Mouse (Mus musculus) left cerebral cortex, postnatal 36 days (tissue): ENCODE results near the gene Tex21. TPM values are rescaled to one million over a fixed set of nuclear protein-coding genes. Genes with fewer than 3 reads are reported as not detected.

Experiments used
- DNase-seq, 2 experiments: peaks; one replicate each; pipeline ENCODE4 v3.0.0; 2021 to 2022; ENCODE audit warnings: low spot score in 2 of 2, mixed read lengths in 1 of 2
- intact Hi-C: fragments of 180-260 bp; cut with DNase I; formaldehyde crosslinking; loops from one replicate; pipeline ENCODE4 v1.15.1; 2025
- total RNA-seq, 2 experiments: library from RNA; stranded (reverse); gene quantifications; 2 replicates each; pipeline ENCODE4 v1.2.3; 2021

The Tex21 gene
- not detected for total RNA-seq

DNA sequence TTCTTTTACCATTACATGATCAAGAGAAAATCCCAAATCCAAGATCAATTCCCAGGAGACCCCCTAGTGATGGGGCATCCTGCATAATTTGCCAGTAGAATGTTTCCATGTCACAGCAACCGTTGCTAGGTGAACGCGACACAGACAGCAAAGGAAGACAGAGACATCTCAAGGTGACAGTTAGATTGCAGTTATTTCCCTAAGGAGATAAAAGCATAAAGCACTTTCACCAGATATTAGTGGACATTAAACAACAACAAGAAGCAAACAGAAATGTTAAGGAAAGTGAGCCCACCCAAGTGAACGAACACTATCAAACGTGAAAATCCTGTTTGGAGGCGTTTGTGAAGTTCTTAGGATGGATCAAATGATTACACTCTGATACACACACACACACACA, at the start of gene Tex21:
Tex21 (minus strand) TSS at position 101 of the 400 bp plus-strand sequence.
- intact Hi-C loops, result no loop called here

DNA sequence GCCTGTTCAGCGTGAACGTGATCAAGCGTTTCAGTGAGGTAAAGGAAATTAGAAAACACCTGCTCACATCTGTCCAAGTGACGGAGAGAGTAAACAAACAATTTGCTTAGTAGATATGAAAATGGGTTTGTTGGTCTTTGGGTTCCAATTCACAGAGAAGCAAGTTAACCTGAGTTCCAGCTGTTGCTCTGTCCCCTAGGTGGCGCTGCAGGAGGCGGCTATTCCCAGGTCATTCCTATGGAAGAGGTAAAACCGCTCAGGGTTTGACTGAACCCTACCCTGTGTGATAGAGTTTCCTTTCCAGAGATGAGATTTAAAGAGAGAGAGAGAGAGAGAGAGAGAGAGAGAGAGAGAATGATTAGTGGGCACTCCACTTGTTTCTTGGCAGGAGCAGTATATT, 46.6 kb upstream of the Tex21 start:
- DNase-seq, result peak in 1 of 2 experiments; percentile 54
- intact Hi-C loops, result loop anchor here (5.0 kb wide), 1 partner anchor 49 kb away; no protein-coding TSS in a partner anchor

More for the DNA sequence above, at the start of gene Tex21:
- no peak for DNase-seq

DNA sequence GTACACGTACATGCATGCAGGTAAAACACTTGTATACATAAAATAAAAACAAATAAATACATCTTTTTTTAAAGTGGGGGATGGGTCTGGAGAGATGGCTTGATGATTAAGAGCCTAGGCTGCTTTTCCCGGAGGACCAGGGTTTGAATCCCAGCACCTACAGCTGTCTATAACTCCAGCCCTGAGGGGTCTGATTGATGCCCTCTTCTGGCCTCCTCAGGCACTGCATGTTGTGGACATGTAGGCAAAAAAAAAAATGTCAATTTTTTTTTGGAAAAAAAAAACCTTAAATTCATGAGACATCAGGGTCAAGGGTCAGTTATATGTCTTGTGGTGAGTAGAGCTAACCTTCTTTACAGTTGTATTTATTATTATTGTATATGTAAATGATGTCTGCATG, 43.7 kb upstream of the Tex21 start:
- intact Hi-C loops, result loop anchor here (5.0 kb wide), 1 partner anchor 52 kb away; no protein-coding TSS in a partner anchor
- DNase-seq, result no peak

DNA sequence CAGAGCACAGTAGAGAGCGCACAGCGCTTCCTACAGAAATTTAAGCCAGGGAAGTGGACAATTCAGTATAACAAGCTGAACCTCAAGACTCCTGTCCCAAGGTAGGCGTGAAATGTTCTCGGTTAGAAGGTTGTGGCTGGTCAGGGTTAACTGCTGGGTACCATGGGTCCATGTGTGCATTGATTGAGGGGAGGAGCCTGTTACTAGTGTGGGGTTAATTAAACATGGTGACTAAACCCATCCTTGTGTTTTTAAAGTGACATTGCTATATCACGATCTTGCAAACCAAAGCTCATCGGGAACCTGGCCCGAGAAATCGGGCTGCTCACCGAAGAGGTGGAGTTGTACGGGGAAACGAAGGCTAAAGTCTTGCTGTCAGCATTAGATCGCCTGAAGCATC, 42.9 kb upstream of the Tex21 start:
- DNase-seq, result no peak
- intact Hi-C loops, result loop anchor here (5.0 kb wide), 1 partner anchor 38 kb away; no protein-coding TSS in a partner anchor

DNA sequence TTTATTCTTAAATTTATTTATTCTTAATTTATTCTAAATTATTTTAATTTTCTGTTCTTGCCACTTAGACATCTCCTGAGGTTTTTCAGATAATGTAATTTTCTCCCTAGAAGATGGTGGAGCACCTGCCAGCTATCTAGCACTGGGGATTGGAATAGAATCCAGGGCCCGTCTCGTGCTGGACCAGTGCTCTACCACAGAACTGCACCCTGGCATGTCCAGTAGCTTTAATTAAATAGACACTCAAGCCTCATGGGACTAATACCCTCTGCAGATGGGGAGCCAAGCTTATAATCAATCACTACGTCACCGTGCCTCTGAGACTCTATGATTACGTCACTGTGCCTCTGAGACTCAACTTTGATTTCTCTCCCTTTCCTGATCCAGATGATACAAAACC, 41.9 kb upstream of the Tex21 start:
- intact Hi-C loops, result loop anchor here (5.0 kb wide), 1 partner anchor 39 kb away; no protein-coding TSS in a partner anchor

DNA sequence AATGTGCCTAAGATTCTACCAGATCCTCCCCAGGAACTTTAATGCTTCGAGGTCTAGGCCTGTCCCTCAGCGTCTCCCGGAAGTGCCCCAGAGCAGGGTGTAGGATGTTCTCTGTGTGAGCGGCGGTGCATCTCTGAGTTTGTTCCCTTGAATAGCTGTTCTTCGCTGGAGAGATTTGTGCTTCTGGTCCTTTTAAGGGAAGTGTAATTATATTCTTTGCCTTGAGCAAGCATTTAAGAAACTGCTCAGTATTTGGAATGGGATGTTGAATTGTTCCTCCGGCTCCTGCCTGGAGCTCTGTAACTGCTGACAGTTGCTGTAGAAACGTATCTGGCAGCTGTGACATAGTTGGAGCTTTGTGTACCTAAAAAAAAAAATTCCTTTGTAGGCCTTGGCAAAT, 41.4 kb upstream of the Tex21 start:
- DNase-seq, result peak in 1 of 2 experiments; percentile 40

More for the DNA sequence above, 41.9 kb upstream of the Tex21 start:
- DNase-seq, result no peak

DNA sequence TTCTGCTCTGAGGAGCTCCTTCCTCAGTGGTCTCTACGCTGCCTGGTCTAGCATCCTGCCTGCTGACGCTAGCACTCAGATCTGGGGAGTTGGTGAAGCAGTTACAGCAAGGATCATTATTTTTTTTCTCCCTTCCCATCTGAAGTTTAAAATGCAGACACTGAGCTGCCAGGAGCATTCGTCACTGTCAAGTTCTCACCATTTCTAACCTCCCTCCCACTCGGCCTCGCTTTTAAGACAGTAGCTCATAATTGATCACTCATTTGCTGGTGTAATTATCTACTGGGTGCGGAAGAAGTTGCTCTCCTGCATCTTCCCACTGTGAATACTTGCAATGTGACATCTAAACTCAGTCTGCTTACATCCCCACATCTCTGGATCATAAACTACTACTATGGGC, 38.9 kb upstream of the Tex21 start:
- intact Hi-C loops, result loop anchor here (5.0 kb wide), 1 partner anchor 42 kb away; no protein-coding TSS in a partner anchor
- no peak for DNase-seq

More for the DNA sequence above, 41.4 kb upstream of the Tex21 start:
- intact Hi-C loops, result loop anchor here (5.0 kb wide), 1 partner anchor 39 kb away; no protein-coding TSS in a partner anchor

DNA sequence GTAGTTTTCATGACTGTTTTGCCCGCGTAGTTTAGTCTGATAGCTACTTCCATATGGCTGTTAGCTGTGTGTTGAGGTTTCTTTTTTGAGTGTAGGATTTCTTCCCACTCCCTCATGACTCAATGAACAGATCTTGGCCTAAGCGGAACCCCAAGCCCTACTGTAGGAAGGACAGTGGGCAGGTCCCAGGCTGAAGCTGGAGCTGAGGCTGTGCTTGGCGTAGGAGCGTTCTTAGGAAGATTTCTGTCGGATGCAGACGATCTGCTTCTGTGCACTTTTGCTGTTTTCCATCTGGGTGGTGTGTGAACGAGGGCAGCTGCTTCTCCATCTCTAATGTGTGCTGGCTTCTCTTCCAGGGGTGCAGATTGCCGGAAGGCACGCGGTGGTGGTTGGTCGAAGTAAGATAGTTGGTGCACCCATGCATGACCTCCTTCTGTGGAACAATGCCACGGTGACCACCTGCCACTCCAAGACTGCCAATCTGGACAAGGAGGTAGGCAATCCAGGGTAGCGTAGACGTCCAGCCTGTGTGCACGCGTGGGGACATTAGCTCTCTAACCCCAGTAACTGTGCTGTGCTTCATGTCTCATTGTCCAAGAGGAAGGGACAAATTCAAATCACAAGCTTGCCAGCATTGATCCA, 36.1 kb upstream of the Tex21 start:
- intact Hi-C loops, result no loop called here
- peak in 1 of 2 experiments; percentile 58 for DNase-seq

DNA sequence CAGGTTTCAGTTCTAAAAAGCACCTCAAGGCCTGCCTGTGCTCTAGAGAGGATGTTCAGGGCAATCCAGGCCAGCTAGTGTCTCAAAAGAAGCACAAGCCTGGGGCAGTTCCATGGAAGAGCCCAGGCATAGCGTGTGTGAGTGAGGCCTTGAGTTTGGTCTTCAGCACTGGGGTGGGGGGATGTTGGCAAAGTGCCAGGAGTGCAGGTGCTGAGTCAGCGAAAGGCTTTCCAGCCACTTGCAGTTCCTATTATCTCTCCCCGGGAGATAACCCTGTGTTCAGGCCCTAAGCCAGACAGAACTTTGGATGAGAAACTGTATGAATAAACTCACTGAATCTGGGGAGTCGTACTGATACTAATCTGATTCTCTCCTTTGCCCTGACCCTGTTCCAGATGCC, 35.6 kb upstream of the Tex21 start:
- intact Hi-C loops, result no loop called here
- DNase-seq, result no peak

DNA sequence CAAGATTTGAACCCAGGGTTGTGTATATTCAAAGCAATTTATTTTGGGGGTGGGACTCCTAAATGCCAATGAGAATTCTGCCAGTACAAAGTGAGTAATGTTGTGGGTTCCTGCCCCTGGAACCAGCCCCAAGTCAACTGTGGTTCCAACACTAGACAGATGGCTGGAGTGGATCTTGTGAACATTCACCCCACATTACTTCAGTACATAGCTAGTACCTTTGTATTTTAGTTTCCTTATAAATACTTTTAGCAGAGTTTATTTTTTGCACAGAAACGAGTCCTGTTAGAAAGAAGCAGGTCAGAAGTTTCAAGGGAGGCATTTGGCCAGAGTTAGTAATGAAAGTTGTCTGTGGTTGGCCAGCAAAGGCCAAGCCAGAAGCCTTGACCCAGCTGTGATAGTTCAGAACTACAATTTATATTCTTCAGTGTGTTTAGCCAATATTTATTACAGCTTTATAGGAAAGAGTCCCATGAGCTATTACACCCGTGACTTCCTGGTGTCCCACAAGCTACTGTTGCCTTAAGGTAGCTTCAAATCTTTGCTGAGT, 34.6 kb upstream of the Tex21 start:
- intact Hi-C loops, result no loop called here
- no peak for DNase-seq

DNA sequence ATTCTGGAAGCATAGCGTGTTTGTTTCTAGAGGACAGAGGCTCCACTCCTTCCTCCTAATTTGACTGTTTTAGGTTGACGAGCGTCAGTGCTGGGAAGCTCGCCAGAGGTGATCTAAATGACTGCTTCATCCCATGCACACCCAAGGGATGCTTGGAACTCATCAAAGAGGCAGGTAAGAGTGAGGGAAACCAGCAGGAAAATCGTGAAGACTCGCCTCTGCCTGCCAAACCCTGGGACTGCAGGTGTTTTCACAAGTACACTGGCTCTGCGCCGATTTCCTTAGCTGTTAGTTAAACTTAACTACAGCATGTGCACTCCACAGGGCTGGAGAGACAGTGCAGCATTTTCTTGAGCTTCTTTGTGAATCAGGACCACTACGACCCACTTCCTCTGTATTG, 34.0 kb upstream of the Tex21 start:
- peak; percentile 49 to 62 for DNase-seq
- intact Hi-C loops, result no loop called here

DNA sequence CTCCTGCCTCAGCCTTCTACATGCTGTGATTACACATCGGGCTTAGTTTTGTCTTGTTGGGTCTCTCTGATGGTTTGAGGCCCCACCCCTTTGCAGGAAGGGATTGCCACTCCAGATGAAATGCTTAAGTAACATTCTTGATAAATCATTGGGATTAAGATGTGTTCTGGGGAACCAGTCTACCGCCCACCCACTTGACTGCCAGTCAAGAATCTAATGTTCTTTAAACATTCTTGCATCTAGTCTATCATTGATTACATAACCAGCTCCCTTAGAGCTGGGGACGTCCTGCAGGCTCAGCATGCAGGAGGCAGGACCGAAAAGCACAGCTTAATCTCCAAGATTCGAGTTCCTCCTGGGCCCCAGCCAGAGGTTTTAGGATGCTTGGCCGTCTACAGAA, 31.7 kb upstream of the Tex21 start:
- DNase-seq, result no peak
- intact Hi-C loops, result no loop called here

DNA sequence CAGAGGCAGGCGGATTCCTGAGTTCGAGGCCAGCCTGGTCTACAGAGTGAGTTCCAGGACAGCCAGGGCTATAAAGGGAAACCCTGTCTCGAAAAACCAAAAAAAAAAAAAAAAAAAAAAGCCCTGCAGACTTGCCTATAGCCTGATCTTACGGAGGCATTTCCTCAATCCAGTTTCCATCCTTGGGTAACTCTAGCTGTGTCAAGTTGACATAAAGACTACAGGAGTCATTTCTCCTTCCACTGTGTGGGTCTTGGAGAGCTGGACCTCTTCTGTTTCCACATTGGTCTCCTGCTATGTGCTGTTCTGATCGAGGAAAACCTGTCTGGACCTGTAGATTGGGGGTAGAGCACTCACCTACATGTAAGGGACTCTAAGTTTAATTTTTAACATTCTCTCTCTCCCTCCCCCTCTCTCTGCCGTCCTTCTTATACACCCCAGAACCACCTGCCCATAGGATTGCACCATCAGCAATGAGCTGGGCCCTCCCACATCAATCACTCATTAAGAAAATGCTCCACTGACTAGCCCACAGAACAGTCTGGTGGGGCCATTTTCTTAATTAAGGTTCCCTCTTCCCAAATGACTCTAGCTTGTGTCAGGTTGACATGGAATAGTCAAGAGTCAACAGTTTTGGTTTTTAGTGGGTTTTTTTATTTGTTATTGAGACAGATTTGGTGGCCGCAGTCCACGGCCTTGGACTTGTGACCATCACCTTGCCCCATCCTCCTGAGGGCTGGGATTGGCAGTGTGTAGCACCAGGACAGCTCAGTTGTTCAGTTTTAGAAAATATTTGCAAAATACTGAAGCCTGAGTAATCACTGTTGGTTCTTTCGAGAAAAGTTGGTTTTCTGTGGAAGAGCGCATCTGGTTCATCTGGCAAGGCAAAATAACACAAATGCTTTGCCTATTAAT, 26.3 kb upstream of the Tex21 start:
- intact Hi-C loops, result no loop called here
- DNase-seq, result no peak

DNA sequence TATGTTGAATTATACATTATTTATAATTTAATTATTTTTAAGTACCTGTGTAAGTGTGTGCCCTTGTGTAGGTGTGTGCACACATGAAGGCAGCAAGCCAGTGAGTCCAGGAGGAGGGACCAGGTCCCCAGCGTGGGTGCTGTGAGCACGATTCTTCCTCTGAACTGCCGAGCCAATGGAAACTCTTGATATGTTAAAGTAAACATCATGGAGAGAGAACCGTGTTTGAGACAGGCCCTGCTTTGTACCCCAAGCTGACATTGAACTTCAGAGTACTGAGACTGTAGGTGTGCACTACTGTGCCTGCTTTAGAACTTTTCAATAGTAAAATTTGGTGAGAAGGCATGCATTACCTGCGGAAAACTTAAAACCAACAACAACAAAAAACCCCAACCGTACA, 25.0 kb upstream of the Tex21 start:
- DNase-seq, result no peak
- intact Hi-C loops, result no loop called here

DNA sequence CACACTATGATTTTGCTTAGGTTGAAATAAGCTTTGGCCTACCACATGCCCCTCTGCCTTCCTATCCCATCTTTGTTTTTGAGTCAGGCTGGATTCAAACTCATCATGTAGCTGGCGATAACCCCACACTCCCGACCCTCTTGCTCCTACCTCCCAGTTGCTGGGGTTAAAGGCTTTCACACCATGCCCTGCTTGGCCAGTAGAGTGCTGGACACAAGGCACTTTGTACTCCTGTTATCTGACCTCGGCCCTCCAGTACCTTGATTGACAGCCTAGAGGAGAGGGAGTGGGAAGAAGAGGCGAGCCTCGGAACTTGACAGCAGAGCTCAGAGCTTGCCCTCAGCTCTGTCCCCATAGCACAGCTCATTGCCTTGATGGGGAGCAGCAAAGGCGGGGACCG, 22.6 kb upstream of the Tex21 start:
- no peak for DNase-seq
- intact Hi-C loops, result loop anchor here (2.0 to 10.0 kb wide), 2 partner anchors 72 to 196 kb away; no protein-coding TSS in a partner anchor

DNA sequence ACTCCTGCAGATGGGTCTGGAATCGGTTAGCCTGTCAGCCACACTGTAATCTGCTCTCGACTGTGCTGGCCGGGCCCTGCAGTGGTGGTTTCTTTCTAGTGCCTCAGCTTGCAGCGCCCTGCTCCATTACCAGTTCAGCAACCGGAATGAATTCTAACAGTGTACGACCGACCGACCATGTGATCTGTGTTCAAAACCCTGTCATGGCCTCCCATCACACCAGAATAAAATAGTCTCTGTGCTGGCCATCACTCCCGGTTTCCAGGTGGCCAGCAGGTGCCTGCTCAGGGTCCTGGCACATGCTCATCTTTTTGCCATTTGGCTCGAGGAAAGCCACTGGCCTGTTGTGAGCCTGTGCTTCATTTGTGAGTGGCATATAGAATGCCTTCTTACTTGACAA, 22.1 kb upstream of the Tex21 start:
- no peak for DNase-seq
- intact Hi-C loops, result loop anchor here (2.0 to 10.0 kb wide), 2 partner anchors 72 to 196 kb away; no protein-coding TSS in a partner anchor

DNA sequence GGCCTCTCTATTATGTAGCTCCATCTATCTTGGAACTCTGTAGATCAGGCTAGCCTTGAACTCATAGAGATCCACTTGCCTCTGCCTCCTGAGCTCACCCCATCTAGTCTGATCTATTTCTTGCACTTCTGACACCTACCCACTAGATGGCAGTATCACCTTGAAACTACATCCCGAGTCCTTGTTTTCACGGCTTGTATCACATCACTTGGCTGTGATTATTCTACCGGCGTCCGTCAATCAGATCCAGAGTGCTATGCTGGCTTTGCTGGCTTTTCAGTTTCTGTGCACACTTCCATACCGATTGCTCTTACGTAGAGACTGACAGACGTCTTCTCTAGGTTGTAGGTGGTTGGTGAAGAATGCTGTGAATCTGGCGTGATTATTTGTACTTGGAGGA, 20.3 kb upstream of the Tex21 start:
- intact Hi-C loops, result loop anchor here (10.0 kb wide), 1 partner anchor 198 kb away; no protein-coding TSS in a partner anchor
- DNase-seq, result peak in 1 of 2 experiments; percentile 36

DNA sequence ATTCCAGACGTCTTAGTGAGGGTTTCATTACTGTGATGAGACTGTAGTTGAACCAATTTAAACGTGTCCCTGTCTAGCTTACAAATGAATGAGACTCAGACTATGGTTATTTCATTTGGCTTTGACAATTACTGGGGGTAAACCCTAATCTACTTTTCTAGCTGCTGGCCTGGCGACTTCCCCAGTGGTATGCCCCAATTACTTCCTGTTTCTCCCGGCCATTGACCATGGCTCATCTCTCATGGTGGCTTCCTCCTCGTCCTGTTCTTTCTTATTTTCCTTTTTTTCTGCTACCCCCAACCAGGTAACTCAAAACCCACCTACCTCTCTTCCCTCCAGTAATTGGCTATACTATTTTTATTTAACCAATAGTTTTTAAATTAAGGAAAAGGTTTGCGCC, 18.5 kb upstream of the Tex21 start:
- no peak for DNase-seq
- intact Hi-C loops, result loop anchor here (10.0 kb wide), 1 partner anchor 200 kb away; no protein-coding TSS in a partner anchor

DNA sequence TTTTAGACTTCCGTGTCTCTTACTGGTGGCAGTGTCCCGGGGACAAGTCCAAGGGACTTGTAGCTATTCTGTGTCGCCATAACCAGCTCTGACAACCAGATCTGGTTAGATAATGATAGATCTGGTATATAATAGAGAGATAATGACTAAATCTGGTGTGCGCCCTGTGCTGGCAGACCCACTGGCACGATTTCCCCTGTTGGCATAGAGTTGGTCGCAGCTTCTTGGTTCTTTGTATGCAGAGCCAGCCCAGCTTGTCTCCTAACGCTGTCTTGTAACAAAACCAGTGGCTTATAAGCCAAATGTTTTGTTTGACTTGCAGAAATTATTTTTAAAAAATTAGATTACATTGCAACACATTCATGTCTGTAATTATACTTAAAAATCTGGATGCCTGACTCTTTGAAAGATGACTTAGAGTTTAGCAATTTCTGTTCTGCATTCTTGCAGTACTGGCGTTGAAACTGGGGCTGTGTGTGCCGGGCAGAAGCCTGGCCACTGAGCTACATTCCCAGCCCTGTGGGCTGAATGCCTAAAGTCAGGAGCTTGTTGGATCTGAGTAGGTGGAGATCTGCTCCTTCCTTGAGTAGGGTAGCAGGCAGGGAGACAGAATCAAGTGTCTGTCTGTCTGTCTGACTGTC, 17.9 kb upstream of the Tex21 start:
- DNase-seq, result no peak
- intact Hi-C loops, result loop anchor here (10.0 kb wide), 1 partner anchor 200 kb away; no protein-coding TSS in a partner anchor
